Mouse (Mus musculus) limb, embryonic 14.5 days (tissue): ENCODE measurements at regions not wholly inside any gene's neighbourhood (a gene's known extent, or its start where the extent isn't known, plus 50 kb on each side); places are given as distances from the start of the nearest gene placed in this dataset.

Experiments used
- ATAC-seq: fragments of 200-750 bp; cut with Nextera tagmentation; 2 replicates; pipeline ENCODE4 v1.8.0; 2017; ENCODE audit warnings: low read depth, moderate number of reproducible peaks, moderate TSS enrichment; ENCODE audit not compliant: low FRiP score
- DNase-seq: peaks from one replicate; pipeline ENCODE4 v3.0.0-alpha.2; 2015; ENCODE audit warnings: low spot score
- H3K27ac ChIP-seq: fragments of 300-500 bp; sonication (generic); replicated peaks from 2 replicates; pipeline ENCODE4 v1.5.1; 2014; ENCODE audit warnings: low read depth, mild to moderate bottlenecking, low read length, moderate library complexity, mixed read lengths
- H3K27me3 ChIP-seq: fragments of 300-500 bp; sonication (generic); 2 replicates; pipeline ENCODE4 v1.6.1; 2014; ENCODE audit warnings: low read length, mixed read lengths; ENCODE audit not compliant: control insufficient read depth, insufficient read depth
- H3K36me3 ChIP-seq: fragments of 300-500 bp; sonication (generic); 2 replicates; pipeline ENCODE4 v1.6.1; 2014; ENCODE audit warnings: mild to moderate bottlenecking, low read length, moderate library complexity, mixed read lengths; ENCODE audit not compliant: control insufficient read depth, insufficient read depth
- H3K4me1 ChIP-seq: fragments of 300-500 bp; sonication (generic); 2 replicates; pipeline ENCODE4 v1.6.1; 2014; ENCODE audit warnings: antibody characterized with exemption, low read length, mixed read lengths; ENCODE audit not compliant: control insufficient read depth, insufficient read depth
- H3K4me2 ChIP-seq: fragments of 300-500 bp; sonication (generic); replicated peaks from 2 replicates; pipeline ENCODE4 v1.6.1; 2014; ENCODE audit warnings: low read depth, mild to moderate bottlenecking, low read length, moderate library complexity; ENCODE audit not compliant: severe bottlenecking
- H3K4me3 ChIP-seq: fragments of 300-500 bp; sonication (generic); replicated peaks from 2 replicates; pipeline ENCODE4 v1.5.1; 2014; ENCODE audit warnings: low read length
- H3K9ac ChIP-seq: fragments of 300-500 bp; sonication (generic); 2 replicates; pipeline ENCODE4 v1.6.1; 2014; ENCODE audit warnings: mild to moderate bottlenecking, low read depth, low read length, moderate library complexity; ENCODE audit not compliant: severe bottlenecking
- H3K9me3 ChIP-seq: fragments of 300-500 bp; sonication (generic); 2 replicates; pipeline ENCODE4 v1.6.1; 2016; ENCODE audit warnings: low read length; ENCODE audit not compliant: control insufficient read depth
- POLR2A ChIP-seq: fragments of 200-500 bp; IDR thresholded peaks from 2 replicates; pipeline ENCODE4 v1.8.0; 2012; ENCODE audit warnings: inconsistent platforms, mild to moderate bottlenecking, moderate library complexity, borderline replicate concordance; ENCODE audit not compliant: insufficient read depth, insufficient read length; ENCODE audit errors: extremely low read depth
- WGBS: fragments of 180-500 bp; shearing (Covaris S2); extraction: QIAGEN DNeasy Blood & Tissue Kit; methylation state at CpG from one replicate; pipeline ENCODE4 v1.1.7; 2014; 5-methylcytosine and 5-hydroxymethylcytosine counted together

DNA sequence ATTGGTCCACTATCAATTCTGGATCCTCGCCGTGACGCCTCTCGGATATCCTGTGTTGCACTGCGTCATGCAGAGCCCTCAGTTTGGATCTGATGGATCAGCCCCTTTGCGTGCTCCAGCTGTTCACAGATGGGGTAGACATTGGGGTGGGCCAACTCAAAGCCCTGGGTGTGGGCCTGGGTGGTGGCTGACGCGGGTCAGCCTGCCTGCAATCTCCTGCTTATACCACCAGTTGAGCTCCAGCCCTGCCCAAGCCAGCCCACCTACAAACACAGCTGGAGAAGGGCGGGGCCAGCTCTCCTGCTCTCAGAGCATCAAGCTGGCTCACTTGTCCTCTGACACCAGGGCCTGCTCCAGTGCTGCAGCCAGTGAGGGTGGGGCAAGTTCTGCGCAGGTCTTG is 73.1 kb downstream of the Rps15a start:
- Histone ChIP-seq H3K27me3 (no peaks in the 10 kb centered on the region), H3K4me2 (no peak overlapping the region), H3K36me3 (no peaks in the 10 kb centered on the region), H3K9me3 (no peaks in the 10 kb centered on the region), H3K9ac (no peak overlapping the region), H3K27ac (no peak overlapping the region), H3K4me3 (no peak overlapping the region), H3K4me1 (no peaks in the 10 kb centered on the region)
- 56% methylated on average over 10 of the region's 10 CpGs for WGBS
- TF ChIP-seq POLR2A = no peak
- DNase-seq (no peak), ATAC-seq (no peak)

DNA sequence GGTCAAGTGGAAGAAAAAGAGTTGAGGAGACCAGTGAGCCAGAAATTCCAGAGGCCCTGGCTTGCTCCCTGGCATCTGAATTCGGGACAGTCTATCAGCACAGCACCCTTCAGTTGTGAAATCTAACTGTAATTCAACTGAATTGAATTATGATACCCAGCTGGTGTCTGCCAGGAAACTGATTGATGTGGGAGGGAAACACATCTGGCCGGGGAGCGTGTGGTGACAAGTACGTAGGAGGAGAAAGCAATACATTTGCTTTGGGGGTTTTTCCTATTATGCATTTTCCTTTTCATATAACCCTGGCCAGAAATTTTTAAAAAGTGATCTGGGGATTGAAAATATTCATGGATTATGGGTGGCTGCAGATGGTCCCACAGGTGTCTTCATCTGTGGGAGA is 76.1 kb downstream of the Rps15a start:
- Histone ChIP-seq H3K4me1 (no peaks in the 10 kb centered on the region), H3K9ac (no peak overlapping the region), H3K9me3 (no peaks in the 10 kb centered on the region), H3K36me3 (no peaks in the 10 kb centered on the region), H3K4me2 (no peak overlapping the region), H3K27me3 (no peaks in the 10 kb centered on the region), H3K27ac (no peak overlapping the region), H3K4me3 (no peak overlapping the region)
- WGBS = 74% methylated on average over 4 of the region's 4 CpGs
- no peak for ATAC-seq
- no peak for TF ChIP-seq POLR2A
- no peak for DNase-seq

DNA sequence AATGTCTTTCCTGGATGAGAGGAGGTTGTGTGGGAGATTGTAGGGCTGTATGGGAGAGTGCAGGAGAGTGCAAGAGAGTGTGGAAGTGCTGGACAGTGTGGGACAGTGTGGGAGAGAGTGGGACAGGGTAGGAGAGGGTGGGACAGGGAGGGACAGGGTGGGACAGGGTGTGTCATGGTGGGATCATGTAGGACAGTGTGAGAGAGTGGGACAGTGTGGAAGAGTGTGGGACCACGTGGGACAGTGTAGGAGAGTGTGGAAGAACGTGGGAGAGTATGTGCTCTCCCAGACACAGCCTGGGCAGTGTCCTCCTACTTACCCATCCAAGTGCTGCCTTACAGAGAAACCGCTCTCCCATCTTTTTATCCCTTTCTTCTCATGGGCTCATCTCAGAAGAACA is 78.9 kb downstream of the Rps15a start:
- Histone ChIP-seq H3K36me3 (no peaks in the 10 kb centered on the region), H3K27ac (no peak overlapping the region), H3K4me2 (no peak overlapping the region), H3K4me1 (no peaks in the 10 kb centered on the region), H3K9ac (no peak overlapping the region), H3K9me3 (no peaks in the 10 kb centered on the region), H3K4me3 (no peak overlapping the region), H3K27me3 (no peaks in the 10 kb centered on the region)
- WGBS = 65% methylated on average over 3 of the region's 3 CpGs
- TF ChIP-seq POLR2A = no peak
- no peak for DNase-seq
- ATAC-seq = no peak

DNA sequence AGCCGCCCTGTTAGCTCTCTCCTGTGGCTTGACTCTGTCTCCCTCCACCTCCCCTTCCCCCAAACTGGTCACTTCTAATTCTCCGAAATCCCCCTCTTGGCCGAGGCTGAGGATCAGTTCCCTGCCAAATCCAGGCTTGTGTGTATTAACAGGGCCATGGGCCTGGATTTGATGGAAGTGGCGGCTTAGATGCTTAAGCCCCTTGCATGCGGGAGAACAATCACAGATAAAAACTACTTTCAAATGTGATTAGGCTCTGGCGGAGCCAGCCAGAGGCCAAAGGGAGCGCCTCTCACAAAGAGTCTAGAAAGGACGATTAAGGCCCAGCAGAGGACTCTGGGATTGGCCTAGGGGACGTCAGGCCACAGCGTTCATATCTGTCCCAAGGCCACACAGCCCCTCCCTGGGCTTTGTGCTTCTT is 89.9 kb downstream of the Rps15a start:
- ATAC-seq = 0 out of 2 replicates have a peak, but pooled peaks have one; percentile 47
- Histone ChIP-seq H3K36me3 (no peaks in the 10 kb centered on the region), H3K4me1 (no peaks in the 10 kb centered on the region), H3K27ac (no peak overlapping the region), H3K27me3 (no peaks in the 10 kb centered on the region), H3K9ac (no peak overlapping the region), H3K4me2 (no peak overlapping the region), H3K9me3 (no peaks in the 10 kb centered on the region), H3K4me3 (no peak overlapping the region)
- 19% methylated on average over 10 of the region's 10 CpGs for WGBS
- DNase-seq = peak; percentile 17
- TF ChIP-seq POLR2A = no peak

DNA sequence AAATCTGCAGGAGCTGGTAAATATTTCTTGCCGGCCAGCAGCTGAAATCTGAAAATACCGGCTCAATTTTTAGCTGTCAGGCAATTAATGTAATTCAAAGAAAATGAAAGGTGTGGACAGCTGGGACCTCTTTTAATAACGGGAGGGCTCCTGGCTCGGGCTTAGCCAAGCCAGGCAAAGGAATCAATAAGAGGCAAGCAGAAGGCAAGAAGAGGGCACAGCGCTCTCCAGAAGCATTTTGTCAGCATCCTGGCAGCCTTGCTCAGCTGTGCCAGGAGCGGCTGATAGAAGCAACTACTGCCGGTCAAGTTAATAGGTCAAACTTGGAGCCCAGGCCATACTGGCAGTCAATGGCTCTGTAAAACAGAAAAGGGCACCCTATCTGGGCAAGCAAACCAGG is 111.4 kb downstream of the Rps15a start:
- Histone ChIP-seq H3K4me1 (no peaks in the 10 kb centered on the region), H3K36me3 (no peaks in the 10 kb centered on the region), H3K9ac (no peak overlapping the region), H3K9me3 (no peaks in the 10 kb centered on the region), H3K4me3 (no peak overlapping the region), H3K27ac (no peak overlapping the region), H3K4me2 (no peak overlapping the region), H3K27me3 (no peaks in the 10 kb centered on the region)
- no peak for ATAC-seq
- DNase-seq = no peak
- no peak for TF ChIP-seq POLR2A
- WGBS = 78% methylated on average over 7 of the region's 7 CpGs

DNA sequence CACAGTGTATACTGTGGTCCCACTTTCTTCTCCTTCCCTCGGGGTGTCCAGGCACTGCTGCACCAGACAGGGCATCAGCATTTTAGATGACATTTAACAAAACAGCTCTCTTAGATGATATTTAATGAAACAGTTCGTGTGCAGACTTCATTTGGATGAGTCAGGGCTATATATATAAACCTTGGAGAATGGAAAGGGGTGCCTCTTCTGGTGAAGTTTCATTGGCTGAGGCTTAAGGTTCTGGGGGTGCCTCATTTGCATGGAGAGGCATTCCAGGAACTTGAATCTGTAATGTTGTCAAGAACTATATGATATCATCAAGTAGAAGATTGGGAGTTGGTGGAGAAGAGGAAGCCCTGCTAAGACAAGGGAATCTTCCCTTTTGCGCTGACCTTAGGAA is 114.1 kb downstream of the Rps15a start:
- no peaks in the 10 kb centered on the region for H3K27me3 ChIP-seq
- no peak for TF ChIP-seq POLR2A
- DNase-seq (no peak), ATAC-seq (no peak)
- no peaks in the 10 kb centered on the region for H3K36me3 ChIP-seq
- H3K4me3 ChIP-seq = no peak overlapping the region
- no peak overlapping the region for H3K9ac ChIP-seq
- H3K9me3 ChIP-seq = no peaks in the 10 kb centered on the region
- H3K4me1 ChIP-seq = no peaks in the 10 kb centered on the region
- WGBS = 72% methylated on average over 3 of the region's 3 CpGs
- H3K27ac ChIP-seq = no peak overlapping the region
- H3K4me2 ChIP-seq = no peak overlapping the region
